Mouse (Mus musculus) macrophage (primary cell): Measurements from ENCODE around the gene Aloxe3. TPM values are rescaled to one million over a fixed set of nuclear protein-coding genes. Genes with fewer than 3 reads are reported as not detected.

ENCODE experiments used
- H3K27ac ChIP-seq: fragments of 350-480 bp; formaldehyde crosslinking; 2 replicates; pipeline ENCODE4 v1.9.0; 2021
- H3K36me3 ChIP-seq: fragments of 350-480 bp; formaldehyde crosslinking; 2 replicates; pipeline ENCODE4 v1.9.0; 2021; ENCODE audit errors: inconsistent target
- H3K4me3 ChIP-seq: fragments of 350-480 bp; formaldehyde crosslinking; 2 replicates; pipeline ENCODE4 v1.9.0; 2021; ENCODE audit errors: inconsistent target
- H3K79me2 ChIP-seq: fragments of 350-480 bp; formaldehyde crosslinking; 2 replicates; pipeline ENCODE4 v1.9.0; 2021; ENCODE audit errors: inconsistent target
- WGBS: methylation state at CpG from one replicate; pipeline ENCODE4 v1.1.7; 2026; ENCODE audit warnings: inconsistent platforms; ENCODE audit not compliant: missing documents; 5-methylcytosine and 5-hydroxymethylcytosine counted together
- polyA plus RNA-seq: library from polyadenylated mRNA; stranded (reverse); fragments of 250-400 nt; gene quantifications from 3 replicates; pipeline ENCODE4 v1.2.4, GENCODE M21; 2018; ENCODE audit warnings: inconsistent platforms

Gene Aloxe3
- polyA plus RNA-seq, 1 experiment from 2014 or later = not detected

GRCm38 (mm10) chr11:69099177-69099914 is 26.4 kb upstream of the Aloxe3 start:
- Histone ChIP-seq H3K79me2 (peaks cover 14% of the 10 kb centered on the region), H3K36me3 (peaks cover 33% of the 10 kb centered on the region), H3K4me3 (peak overlapping the region; percentile 54), H3K27ac (peak overlapping the region; percentile 92)
- 2% methylated on average over 22 of the region's 22 CpGs for WGBS

GRCm38 (mm10) chr11:69099915-69100345 is 25.8 kb upstream of the Aloxe3 start:
- Histone ChIP-seq H3K4me3 (peak overlapping the region; percentile 54), H3K27ac (peak overlapping the region; percentile 92), H3K36me3 (peaks cover 39% of the 10 kb centered on the region), H3K79me2 (peaks cover 14% of the 10 kb centered on the region)
- 2% methylated on average over 23 of the region's 23 CpGs for WGBS

DNA sequence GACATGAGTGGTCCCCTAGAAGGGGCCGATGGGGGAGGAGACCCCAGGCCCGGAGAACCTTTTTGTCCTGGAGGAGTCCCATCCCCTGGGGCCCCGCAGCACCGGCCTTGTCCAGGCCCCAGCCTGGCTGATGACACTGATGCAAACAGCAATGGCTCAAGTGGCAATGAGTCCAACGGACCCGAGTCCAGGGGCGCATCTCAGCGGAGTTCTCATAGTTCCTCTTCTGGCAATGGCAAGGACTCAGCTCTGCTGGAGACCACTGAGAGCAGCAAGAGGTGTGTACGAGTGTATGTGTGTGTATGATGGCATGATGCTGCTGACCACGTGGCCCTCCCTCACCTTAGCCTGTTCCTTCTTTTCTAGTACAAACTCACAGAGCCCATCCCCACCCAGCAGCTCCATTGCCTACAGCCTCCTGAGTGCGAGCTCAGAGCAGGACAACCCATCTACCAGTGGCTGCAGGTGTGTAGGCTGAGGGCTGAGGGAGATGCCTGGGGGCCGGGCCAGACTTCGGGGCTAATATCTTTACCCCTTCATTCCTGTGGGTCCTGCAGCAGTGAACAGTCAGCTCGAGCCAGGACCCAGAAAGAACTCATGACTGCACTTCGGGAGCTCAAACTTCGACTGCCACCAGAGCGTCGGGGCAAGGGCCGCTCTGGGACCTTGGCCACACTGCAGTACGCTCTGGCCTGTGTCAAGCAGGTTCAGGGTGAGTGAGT is 24.9 kb upstream of the Aloxe3 start:
- peak overlapping the region; percentile 79 for H3K27ac ChIP-seq
- peaks cover 14% of the 10 kb centered on the region for H3K79me2 ChIP-seq
- 71% methylated on average over 18 of the region's 20 CpGs for WGBS
- H3K4me3 ChIP-seq = peak overlapping the region; percentile 33
- peaks cover 47% of the 10 kb centered on the region for H3K36me3 ChIP-seq

DNA sequence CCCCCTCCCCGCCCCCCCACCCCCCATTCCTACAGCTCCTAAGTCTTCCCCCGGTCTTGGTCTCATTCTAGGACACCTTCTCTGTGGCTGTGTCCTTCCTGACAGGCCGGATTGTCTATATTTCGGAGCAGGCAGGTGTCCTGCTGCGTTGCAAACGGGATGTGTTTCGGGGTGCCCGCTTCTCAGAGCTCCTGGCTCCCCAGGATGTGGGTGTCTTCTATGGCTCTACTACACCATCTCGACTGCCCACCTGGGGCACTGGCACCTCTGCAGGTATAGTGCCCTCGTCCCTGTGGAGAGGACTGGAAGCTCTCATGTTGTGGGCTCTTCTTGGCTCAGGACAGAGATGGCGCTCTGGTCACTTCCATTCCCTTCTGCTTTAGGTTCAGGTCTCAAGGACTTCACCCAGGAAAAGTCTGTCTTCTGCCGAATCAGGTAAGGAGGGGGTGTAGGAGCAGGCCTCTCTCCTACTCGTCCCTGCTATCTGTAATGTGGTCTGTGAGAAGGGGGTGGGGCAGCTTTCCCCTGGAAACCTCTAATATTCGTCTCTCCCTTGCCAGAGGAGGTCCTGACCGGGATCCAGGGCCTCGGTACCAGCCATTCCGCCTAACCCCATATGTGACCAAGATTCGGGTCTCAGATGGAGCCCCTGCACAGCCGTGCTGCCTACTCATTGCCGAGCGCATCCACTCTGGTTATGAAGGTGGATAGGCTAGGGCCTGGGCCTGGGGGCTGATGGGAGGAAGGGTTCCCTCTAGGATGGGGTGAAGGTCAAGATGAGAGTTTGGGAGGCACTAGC is 23.9 kb upstream of the Aloxe3 start:
- Histone ChIP-seq H3K4me3 (no peak overlapping the region), H3K27ac (no peak overlapping the region), H3K79me2 (peaks cover 14% of the 10 kb centered on the region), H3K36me3 (peaks cover 56% of the 10 kb centered on the region)
- WGBS = 93% methylated on average over 17 of the region's 21 CpGs

GRCm38 (mm10) chr11:69102403-69102725 is 23.3 kb upstream of the Aloxe3 start:
- WGBS = 80% methylated on average over 7 of the region's 7 CpGs
- peaks cover 62% of the 10 kb centered on the region for H3K36me3 ChIP-seq
- H3K4me3 ChIP-seq = no peak overlapping the region
- H3K27ac ChIP-seq = no peak overlapping the region
- peaks cover 14% of the 10 kb centered on the region for H3K79me2 ChIP-seq

GRCm38 (mm10) chr11:69103121-69103520 is 22.6 kb upstream of the Aloxe3 start:
- H3K36me3 ChIP-seq = peaks cover 69% of the 10 kb centered on the region
- H3K79me2 ChIP-seq = peaks cover 14% of the 10 kb centered on the region
- WGBS = 96% methylated on average over 14 of the region's 14 CpGs
- no peak overlapping the region for H3K4me3 ChIP-seq
- no peak overlapping the region for H3K27ac ChIP-seq

GRCm38 (mm10) chr11:69103531-69104435 is 21.9 kb upstream of the Aloxe3 start:
- Histone ChIP-seq H3K27ac (no peak overlapping the region), H3K4me3 (no peak overlapping the region), H3K79me2 (peaks cover 14% of the 10 kb centered on the region), H3K36me3 (peaks cover 76% of the 10 kb centered on the region)
- 93% methylated on average over 15 of the region's 15 CpGs for WGBS

DNA sequence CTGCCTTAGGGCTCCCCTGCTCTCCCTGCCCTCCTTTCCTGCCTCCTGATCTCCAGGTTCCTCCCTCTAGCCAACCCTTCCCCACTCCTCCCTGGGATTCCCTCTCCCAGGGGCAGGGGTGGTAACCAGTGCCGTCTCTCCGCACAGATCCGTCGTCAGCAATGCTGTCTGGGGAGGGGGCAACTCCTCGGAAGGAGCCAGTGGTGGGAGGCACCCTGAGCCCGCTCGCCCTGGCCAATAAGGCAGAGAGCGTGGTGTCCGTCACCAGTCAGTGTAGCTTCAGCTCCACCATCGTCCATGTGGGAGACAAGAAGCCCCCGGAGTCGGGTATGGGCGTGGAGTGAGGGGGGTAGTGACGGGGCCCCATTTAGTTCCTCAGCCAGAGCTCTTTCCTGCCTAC is 21.2 kb upstream of the Aloxe3 start:
- Histone ChIP-seq H3K36me3 (peaks cover 83% of the 10 kb centered on the region), H3K79me2 (peaks cover 14% of the 10 kb centered on the region), H3K27ac (no peak overlapping the region), H3K4me3 (no peak overlapping the region)
- WGBS = 98% methylated on average over 14 of the region's 14 CpGs

- 95% methylated on average over 4 of the region's 6 CpGs for WGBS
- Histone ChIP-seq H3K4me3 (no peak overlapping the region), H3K79me2 (peaks cover 11% of the 10 kb centered on the region), H3K36me3 (peaks cover 85% of the 10 kb centered on the region), H3K27ac (no peak overlapping the region)
Measured at GRCm38 (mm10) chr11:69105227-69105626, 20.5 kb upstream of the Aloxe3 start.

DNA sequence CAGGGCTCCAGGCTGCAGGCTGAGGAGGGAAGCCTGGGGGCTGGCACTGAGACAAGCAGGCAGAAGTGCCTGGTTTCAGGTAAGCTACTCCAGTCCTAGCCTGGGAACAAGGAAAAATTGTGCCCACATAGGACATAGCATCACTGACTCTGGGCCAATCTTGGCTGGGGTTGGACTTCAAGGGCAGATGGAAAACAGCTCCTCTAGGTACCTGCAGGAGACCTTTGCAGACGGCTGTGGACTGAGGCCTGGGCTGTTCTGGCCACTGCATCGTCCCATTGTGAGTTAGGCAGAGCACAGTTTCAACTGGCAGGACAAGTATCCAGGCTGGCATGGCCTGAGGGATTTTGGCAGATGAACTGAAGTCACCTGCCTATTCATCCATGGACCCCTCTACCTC is 19.9 kb upstream of the Aloxe3 start:
- WGBS = 95% methylated on average over 2 of the region's 2 CpGs
- Histone ChIP-seq H3K36me3 (peaks cover 85% of the 10 kb centered on the region), H3K79me2 (peaks cover 5% of the 10 kb centered on the region), H3K4me3 (no peak overlapping the region), H3K27ac (no peak overlapping the region)

- Histone ChIP-seq H3K79me2 (no peaks in the 10 kb centered on the region; the same call in 1 of the 2 replicates), H3K4me3 (no peak overlapping the region), H3K27ac (no peak overlapping the region), H3K36me3 (peaks cover 80% of the 10 kb centered on the region)
- WGBS = 96% methylated on average over 11 of the region's 11 CpGs
Measured at GRCm38 (mm10) chr11:69106299-69106698, 19.4 kb upstream of the Aloxe3 start.

DNA sequence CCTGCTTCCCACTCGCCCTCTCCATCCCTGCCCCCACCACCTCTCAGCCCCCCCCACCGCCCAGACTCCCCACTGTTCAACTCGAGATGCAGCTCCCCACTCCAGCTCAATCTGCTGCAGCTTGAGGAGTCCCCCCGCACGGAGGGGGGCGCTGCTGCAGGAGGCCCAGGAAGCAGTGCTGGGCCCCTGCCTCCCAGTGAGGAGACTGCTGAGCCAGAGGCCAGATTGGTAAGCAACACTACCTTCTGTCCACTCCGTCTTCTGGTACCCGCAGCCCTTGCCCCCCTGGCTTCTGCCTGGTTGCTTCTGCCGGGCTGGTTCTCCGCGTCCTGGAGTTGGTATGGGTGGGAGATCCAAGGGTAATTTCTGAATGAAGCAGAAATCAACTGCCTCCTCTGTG is 18.9 kb upstream of the Aloxe3 start:
- H3K79me2 ChIP-seq = no peaks in the 10 kb centered on the region; the same call in 1 of the 2 replicates
- peaks cover 77% of the 10 kb centered on the region for H3K36me3 ChIP-seq
- no peak overlapping the region for H3K4me3 ChIP-seq
- WGBS = 94% methylated on average over 10 of the region's 11 CpGs
- no peak overlapping the region for H3K27ac ChIP-seq

DNA sequence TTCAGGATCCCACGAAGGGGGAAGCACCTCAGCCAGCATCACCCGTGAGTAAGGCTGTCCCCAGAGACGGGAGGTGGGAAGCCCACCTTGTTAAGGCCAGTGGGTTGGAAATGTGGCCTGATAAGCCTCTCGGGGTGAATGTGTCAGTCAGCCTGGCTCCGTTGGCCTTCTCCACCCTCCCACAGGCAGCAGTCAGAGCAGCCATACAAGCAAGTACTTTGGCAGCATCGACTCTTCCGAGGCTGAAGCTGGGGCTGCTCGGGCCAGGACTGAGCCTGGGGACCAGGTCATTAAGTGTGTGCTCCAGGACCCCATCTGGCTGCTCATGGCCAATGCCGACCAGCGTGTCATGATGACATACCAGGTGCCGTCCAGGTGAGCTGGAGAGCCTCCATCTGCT is 18.0 kb upstream of the Aloxe3 start:
- Histone ChIP-seq H3K27ac (no peak overlapping the region), H3K4me3 (no peak overlapping the region), H3K36me3 (peaks cover 69% of the 10 kb centered on the region), H3K79me2 (no peaks in the 10 kb centered on the region; the same call in 1 of the 2 replicates)
- WGBS = 96% methylated on average over 11 of the region's 11 CpGs

DNA sequence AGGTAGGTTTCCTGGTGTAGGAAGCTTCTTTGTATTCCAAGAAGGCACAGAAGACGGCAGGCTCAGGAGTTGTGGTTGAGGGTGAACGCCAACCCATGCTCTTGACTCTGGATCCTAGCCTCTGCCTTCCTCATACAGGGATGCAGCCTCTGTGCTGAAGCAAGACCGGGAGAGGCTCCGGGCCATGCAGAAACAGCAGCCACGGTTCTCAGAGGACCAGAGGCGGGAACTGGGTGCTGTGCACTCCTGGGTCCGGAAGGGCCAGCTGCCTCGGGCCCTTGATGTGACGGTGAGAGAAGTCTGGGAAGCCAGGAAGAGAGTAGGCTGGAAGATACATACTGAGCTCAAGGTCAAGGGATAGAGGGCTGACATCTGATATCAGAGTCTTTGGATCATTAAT is 17.5 kb upstream of the Aloxe3 start:
- H3K36me3 ChIP-seq = peaks cover 63% of the 10 kb centered on the region
- WGBS = 97% methylated on average over 9 of the region's 9 CpGs

More for the DNA sequence above, 17.5 kb upstream of the Aloxe3 start:
- Histone ChIP-seq H3K4me3 (no peak overlapping the region), H3K27ac (no peak overlapping the region), H3K79me2 (no peaks in the 10 kb centered on the region; the same call in 1 of the 2 replicates)
